Mouse (Mus musculus): Measurements from ENCODE around the gene Uvrag. TPM values are rescaled to one million over a fixed set of nuclear protein-coding genes. Genes with fewer than 3 reads are reported as not detected.

Gene Uvrag
- polyA plus RNA-seq, 1 experiment from 2014 or later, result 15.7 TPM

- Histone ChIP-seq H3K9me3 (no peaks in the 10 kb centered on the region), H3K27me3 (no peaks in the 10 kb centered on the region), H3K36me3 (no peaks in the 10 kb centered on the region), H3K4me2 (replicated peaks) (no peak overlapping the region), H3K9ac (no peak overlapping the region), H3K27ac (no peak overlapping the region; the same call in 1 of the 2 replicates), H3K4me3 (no peak overlapping the region), H3K4me1 (peaks cover 22% of the 10 kb centered on the region)
- ATAC-seq (ENCODE audit: low FRiP score, low read depth), result no peak
- WGBS, result 87% methylated on average over 9 of the region's 9 CpGs
Observed at GRCm38 (mm10) chr7:99132597-99132996, 8.3 kb downstream of the Uvrag start.

GRCm38 (mm10) chr7:99131819-99132353 is 9.1 kb downstream of the Uvrag start:
- H3K27ac ChIP-seq, result no peak overlapping the region
- H3K9ac ChIP-seq, result no peak overlapping the region
- no peaks in the 10 kb centered on the region for H3K36me3 ChIP-seq
- H3K27me3 ChIP-seq, result no peaks in the 10 kb centered on the region
- 63% methylated on average over 6 of the region's 6 CpGs for WGBS
- H3K4me1 ChIP-seq, result peaks cover 28% of the 10 kb centered on the region
- no peaks in the 10 kb centered on the region for H3K9me3 ChIP-seq
- ATAC-seq (ENCODE audit: low FRiP score, low read depth), result no peak
- no peak overlapping the region for H3K4me2 ChIP-seq (replicated peaks)
- no peak overlapping the region for H3K4me3 ChIP-seq

GRCm38 (mm10) chr7:99128965-99129364 is 12.0 kb downstream of the Uvrag start:
- Histone ChIP-seq H3K9ac (no peak overlapping the region), H3K36me3 (0 out of 2 replicates have a peak, but pooled peaks cover 4% of the 10 kb centered on the region), H3K27ac (0 out of 2 replicates have a peak overlapping the region, but pooled peaks have one; percentile 82), H3K9me3 (peaks cover 8% of the 10 kb centered on the region; the same call in 1 of the 2 replicates), H3K4me3 (no peak overlapping the region), H3K27me3 (no peaks in the 10 kb centered on the region), H3K4me1 (peaks cover 38% of the 10 kb centered on the region), H3K4me2 (replicated peaks) (no peak overlapping the region)
- 95% methylated on average over 8 of the region's 8 CpGs for WGBS
- ATAC-seq (ENCODE audit: low FRiP score, low read depth), result no peak

GRCm38 (mm10) chr7:99128020-99128950 is 12.7 kb downstream of the Uvrag start:
- 25% methylated on average over 10 of the region's 10 CpGs for WGBS
- ATAC-seq (ENCODE audit: low FRiP score, low read depth), result peak; percentile 61; the same call in 1 of the 2 replicates

GRCm38 (mm10) chr7:99126057-99126456 is 14.9 kb downstream of the Uvrag start:
- 0 out of 2 replicates have a peak, but pooled peaks cover 4% of the 10 kb centered on the region for H3K36me3 ChIP-seq
- no peaks in the 10 kb centered on the region for H3K27me3 ChIP-seq
- no peak overlapping the region for H3K4me3 ChIP-seq
- no peak overlapping the region for H3K4me2 ChIP-seq (replicated peaks)
- no peak overlapping the region for H3K9ac ChIP-seq
- WGBS, result 64% methylated on average over 8 of the region's 8 CpGs
- ATAC-seq (ENCODE audit: low FRiP score, low read depth), result no peak
- H3K27ac ChIP-seq, result 0 out of 2 replicates have a peak overlapping the region, but pooled peaks have one; percentile 3
- H3K4me1 ChIP-seq, result peaks cover 35% of the 10 kb centered on the region
- H3K9me3 ChIP-seq, result peaks cover 8% of the 10 kb centered on the region; the same call in 1 of the 2 replicates

More at GRCm38 (mm10) chr7:99128020-99128950, 12.7 kb downstream of the Uvrag start:
- peak overlapping the region; percentile 39 for H3K4me2 ChIP-seq (replicated peaks)
- H3K9ac ChIP-seq, result no peak overlapping the region
- no peaks in the 10 kb centered on the region for H3K27me3 ChIP-seq
- no peak overlapping the region for H3K4me3 ChIP-seq
- 0 out of 2 replicates have a peak, but pooled peaks cover 4% of the 10 kb centered on the region for H3K36me3 ChIP-seq
- peaks cover 8% of the 10 kb centered on the region; the same call in 1 of the 2 replicates for H3K9me3 ChIP-seq
- peaks cover 38% of the 10 kb centered on the region for H3K4me1 ChIP-seq
- peak overlapping the region; percentile 82 for H3K27ac ChIP-seq

GRCm38 (mm10) chr7:99122651-99123050 is 18.3 kb downstream of the Uvrag start:
- no peak for ATAC-seq (ENCODE audit: low FRiP score, low read depth)

GRCm38 (mm10) chr7:99120865-99121521 is 19.9 kb downstream of the Uvrag start:
- 83% methylated on average over 5 of the region's 5 CpGs for WGBS
- Histone ChIP-seq H3K9me3 (peaks cover 8% of the 10 kb centered on the region; the same call in 1 of the 2 replicates), H3K36me3 (peaks cover 4% of the 10 kb centered on the region; the same call in 1 of the 2 replicates), H3K4me2 (replicated peaks) (no peak overlapping the region), H3K4me1 (peaks cover 7% of the 10 kb centered on the region; the same call in 1 of the 2 replicates), H3K9ac (no peak overlapping the region), H3K4me3 (no peak overlapping the region), H3K27me3 (no peaks in the 10 kb centered on the region), H3K27ac (no peak overlapping the region)
- ATAC-seq (ENCODE audit: low FRiP score, low read depth), result no peak

More at GRCm38 (mm10) chr7:99122651-99123050, 18.3 kb downstream of the Uvrag start:
- 83% methylated on average over 5 of the region's 5 CpGs for WGBS
- H3K4me2 ChIP-seq (replicated peaks), result no peak overlapping the region
- no peak overlapping the region for H3K27ac ChIP-seq
- H3K9me3 ChIP-seq, result peaks cover 8% of the 10 kb centered on the region; the same call in 1 of the 2 replicates
- H3K9ac ChIP-seq, result no peak overlapping the region
- 0 out of 2 replicates have a peak, but pooled peaks cover 4% of the 10 kb centered on the region for H3K36me3 ChIP-seq
- no peak overlapping the region for H3K4me3 ChIP-seq
- H3K4me1 ChIP-seq, result peaks cover 20% of the 10 kb centered on the region
- H3K27me3 ChIP-seq, result no peaks in the 10 kb centered on the region

GRCm38 (mm10) chr7:99120082-99120481 is 20.9 kb downstream of the Uvrag start:
- no peaks in the 10 kb centered on the region for H3K27me3 ChIP-seq
- ATAC-seq (ENCODE audit: low FRiP score, low read depth), result no peak
- 0 out of 2 replicates have a peak, but pooled peaks cover 4% of the 10 kb centered on the region for H3K4me1 ChIP-seq
- H3K4me2 ChIP-seq (replicated peaks), result no peak overlapping the region
- H3K36me3 ChIP-seq, result peaks cover 8% of the 10 kb centered on the region; the same call in 1 of the 2 replicates
- no peak overlapping the region for H3K4me3 ChIP-seq
- H3K9ac ChIP-seq, result no peak overlapping the region
- peaks cover 7% of the 10 kb centered on the region; the same call in 1 of the 2 replicates for H3K9me3 ChIP-seq
- H3K27ac ChIP-seq, result no peak overlapping the region
- 73% methylated on average over 4 of the region's 4 CpGs for WGBS

GRCm38 (mm10) chr7:99116781-99117180 is 24.2 kb downstream of the Uvrag start:
- no peak for ATAC-seq (ENCODE audit: low FRiP score, low read depth)
- 61% methylated on average over 3 of the region's 3 CpGs for WGBS

GRCm38 (mm10) chr7:99114006-99114726 is 26.8 kb downstream of the Uvrag start:
- Histone ChIP-seq H3K9ac (no peak overlapping the region), H3K36me3 (peaks cover 4% of the 10 kb centered on the region; the same call in 1 of the 2 replicates), H3K4me2 (replicated peaks) (no peak overlapping the region), H3K4me3 (no peak overlapping the region), H3K4me1 (no peaks in the 10 kb centered on the region), H3K27ac (no peak overlapping the region), H3K27me3 (no peaks in the 10 kb centered on the region), H3K9me3 (no peaks in the 10 kb centered on the region)
- ATAC-seq (ENCODE audit: low FRiP score, low read depth), result no peak
- 83% methylated on average over 16 of the region's 16 CpGs for WGBS

More at GRCm38 (mm10) chr7:99116781-99117180, 24.2 kb downstream of the Uvrag start:
- no peak overlapping the region for H3K9ac ChIP-seq
- no peaks in the 10 kb centered on the region for H3K4me1 ChIP-seq
- H3K4me2 ChIP-seq (replicated peaks), result no peak overlapping the region
- H3K9me3 ChIP-seq, result no peaks in the 10 kb centered on the region
- H3K27me3 ChIP-seq, result no peaks in the 10 kb centered on the region
- H3K27ac ChIP-seq, result no peak overlapping the region
- H3K4me3 ChIP-seq, result no peak overlapping the region
- H3K36me3 ChIP-seq, result peaks cover 4% of the 10 kb centered on the region; the same call in 1 of the 2 replicates

- no peak overlapping the region for H3K27ac ChIP-seq
- H3K36me3 ChIP-seq, result no peaks in the 10 kb centered on the region
- 56% methylated on average over 3 of the region's 3 CpGs for WGBS
- H3K9me3 ChIP-seq, result no peaks in the 10 kb centered on the region
- peaks cover 8% of the 10 kb centered on the region for H3K4me1 ChIP-seq
- no peak overlapping the region for H3K4me2 ChIP-seq (replicated peaks)
- no peak overlapping the region for H3K4me3 ChIP-seq
- no peak for ATAC-seq (ENCODE audit: low FRiP score, low read depth)
- no peaks in the 10 kb centered on the region for H3K27me3 ChIP-seq
- no peak overlapping the region for H3K9ac ChIP-seq
Observed at GRCm38 (mm10) chr7:99107566-99107965, 33.4 kb downstream of the Uvrag start.
